Mouse (Mus musculus) lung, embryonic 14.5 days (tissue): ENCODE measurements at regions not wholly inside any gene's neighbourhood (a gene's known extent, or its start where the extent isn't known, plus 50 kb on each side); places are given as distances from the start of the nearest gene placed in this dataset.

Source experiments
- ATAC-seq: fragments of 200-750 bp; cut with Nextera tagmentation; 2 replicates; pipeline ENCODE4 v1.8.0; 2017; ENCODE audit warnings: mild to moderate bottlenecking, moderate TSS enrichment, moderate library complexity; ENCODE audit not compliant: insufficient read depth
- DNase-seq: peaks from one replicate; pipeline ENCODE4 v3.0.0-alpha.2; 2015
- H3K27ac ChIP-seq: fragments of 300-500 bp; sonication (generic); 2 replicates; pipeline ENCODE4 v1.5.1; 2014; ENCODE audit warnings: low read depth, mild to moderate bottlenecking, moderate library complexity
- H3K27me3 ChIP-seq: fragments of 300-500 bp; sonication (generic); 2 replicates; pipeline ENCODE4 v1.6.1; 2014; ENCODE audit warnings: low read length, control low read depth; ENCODE audit not compliant: insufficient read depth
- H3K36me3 ChIP-seq: fragments of 300-500 bp; sonication (generic); 2 replicates; pipeline ENCODE4 v1.6.1; 2014; ENCODE audit warnings: control low read depth; ENCODE audit not compliant: insufficient read depth
- H3K4me1 ChIP-seq: fragments of 300-500 bp; sonication (generic); 2 replicates; pipeline ENCODE4 v1.6.1; 2014; ENCODE audit warnings: antibody characterized with exemption, control low read depth; ENCODE audit not compliant: insufficient read depth
- H3K4me2 ChIP-seq: fragments of 300-500 bp; sonication (generic); 2 replicates; pipeline ENCODE4 v1.6.1; 2014; ENCODE audit warnings: mild to moderate bottlenecking
- H3K4me3 ChIP-seq: fragments of 300-500 bp; sonication (generic); 2 replicates; pipeline ENCODE4 v1.5.1; 2014; ENCODE audit warnings: low read depth, low read length
- H3K9ac ChIP-seq: fragments of 300-500 bp; sonication (generic); 2 replicates; pipeline ENCODE4 v1.6.1; 2014
- H3K9me3 ChIP-seq: fragments of 300-500 bp; sonication (generic); 2 replicates; pipeline ENCODE4 v1.6.1; 2016; ENCODE audit warnings: low read depth, low read length, control low read depth
- CTCF ChIP-seq: IDR thresholded peaks from 2 replicates; pipeline ENCODE4 v1.5.1; 2016; ENCODE audit warnings: antibody characterized with exemption, low read depth
- WGBS: fragments of 180-500 bp; shearing (Covaris S2); extraction: QIAGEN DNeasy Blood & Tissue Kit; methylation state at CpG from one replicate; pipeline ENCODE4 v1.1.7; 2014; 5-methylcytosine and 5-hydroxymethylcytosine counted together

DNA sequence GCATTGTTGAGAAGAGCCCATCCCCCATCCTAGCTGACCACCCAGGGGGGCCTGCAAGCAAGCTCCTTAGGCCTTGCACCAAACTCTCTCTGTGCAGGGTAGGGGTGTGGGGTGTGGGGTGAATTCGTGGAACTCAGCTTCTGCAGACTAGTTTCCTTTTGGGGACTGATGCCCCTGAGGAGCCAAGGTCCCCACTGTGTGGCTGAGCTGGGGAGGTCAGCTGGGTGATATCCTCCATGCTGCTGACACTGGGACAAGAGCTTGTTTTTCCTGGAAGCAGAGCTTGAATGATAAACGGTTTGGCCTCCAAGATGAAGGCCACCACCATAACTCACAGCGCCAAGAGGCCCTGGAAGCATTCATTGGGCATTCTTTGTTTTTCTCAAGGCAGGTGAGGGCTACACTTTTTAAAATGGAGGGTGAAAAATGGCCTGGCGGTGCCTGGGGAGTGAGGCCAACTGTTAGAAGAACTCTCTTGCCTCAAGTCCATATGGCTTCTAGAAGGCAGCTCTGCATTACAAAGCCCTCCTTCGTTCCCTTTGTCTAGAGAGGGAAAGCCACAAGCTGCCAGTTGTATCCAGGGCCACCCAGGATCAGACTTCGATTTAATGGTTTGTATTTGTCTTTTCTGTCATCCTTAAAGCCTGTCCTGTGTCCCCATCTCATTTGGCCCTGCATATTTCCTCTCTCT, 98.8 kb downstream of the Tle3 start:
- H3K9me3 ChIP-seq, result no peaks in the 10 kb centered on the region
- no peaks in the 10 kb centered on the region for H3K36me3 ChIP-seq
- DNase-seq, result no peak
- no peaks in the 10 kb centered on the region for H3K27me3 ChIP-seq
- no peaks in the 10 kb centered on the region for H3K4me1 ChIP-seq
- WGBS, result 45% methylated on average over 6 of the region's 6 CpGs
- H3K4me2 ChIP-seq, result no peak overlapping the region
- H3K9ac ChIP-seq, result no peak overlapping the region
- no peak for TF ChIP-seq CTCF
- ATAC-seq, result no peak
- no peak overlapping the region for H3K4me3 ChIP-seq
- no peak overlapping the region for H3K27ac ChIP-seq

DNA sequence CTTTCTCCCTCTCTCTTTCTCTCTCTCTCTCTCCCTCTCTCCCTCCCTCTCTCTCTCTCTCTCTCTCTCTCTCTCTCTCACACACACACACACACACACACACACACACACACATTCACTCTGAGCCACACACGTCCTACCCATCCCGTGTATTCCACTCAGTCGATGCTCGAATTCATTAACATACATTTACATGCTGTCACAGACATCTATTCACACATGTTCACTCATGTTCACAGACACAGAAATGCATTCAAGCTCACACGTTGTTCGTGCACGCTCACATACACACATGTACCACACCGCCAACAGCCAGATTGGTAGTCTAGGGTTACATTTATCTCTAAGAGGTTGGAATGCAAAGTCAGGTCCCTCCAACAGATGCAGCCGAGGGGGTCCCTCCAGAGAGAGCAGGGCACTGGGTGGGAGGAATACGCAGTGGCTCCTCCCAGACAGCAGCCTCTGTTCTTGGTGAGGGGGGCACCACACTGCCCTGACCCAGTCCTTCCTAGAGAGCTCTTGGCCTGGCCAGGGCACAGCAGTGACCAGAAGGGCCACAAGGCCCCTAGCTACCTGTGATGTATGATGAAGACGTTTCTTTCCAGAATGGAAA, 96.8 kb downstream of the Tle3 start:
- Histone ChIP-seq H3K9ac (no peak overlapping the region), H3K9me3 (no peaks in the 10 kb centered on the region; the same call in 1 of the 2 replicates), H3K4me2 (no peak overlapping the region), H3K4me1 (no peaks in the 10 kb centered on the region), H3K27me3 (no peaks in the 10 kb centered on the region), H3K36me3 (no peaks in the 10 kb centered on the region), H3K4me3 (no peak overlapping the region), H3K27ac (no peak overlapping the region)
- DNase-seq, result no peak
- ATAC-seq, result no peak
- WGBS, result 41% methylated on average over 11 of the region's 11 CpGs
- TF ChIP-seq CTCF, result no peak

DNA sequence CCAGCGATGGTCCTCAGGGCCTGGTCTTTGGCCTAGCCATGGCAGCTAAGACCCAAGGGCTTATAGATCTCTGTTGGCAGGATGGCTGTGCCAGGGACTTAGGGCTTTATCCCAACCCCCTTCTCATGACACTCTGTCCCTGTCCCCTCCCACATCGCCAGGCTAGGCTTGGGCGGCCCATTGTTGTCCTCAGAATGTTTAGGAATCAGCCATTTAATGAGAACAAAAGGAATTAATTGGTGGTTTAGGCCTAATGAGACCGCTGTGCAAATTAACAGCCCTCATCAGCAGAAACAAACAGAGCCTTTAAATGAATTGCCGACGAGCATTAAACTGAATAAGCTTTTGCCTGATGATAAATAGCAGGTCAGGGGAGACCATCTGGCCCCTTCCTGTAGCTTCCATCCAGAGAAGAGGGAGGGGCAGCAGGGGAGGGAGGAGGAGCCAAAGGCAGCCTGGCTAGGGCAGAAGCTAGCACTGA, 96.2 kb downstream of the Tle3 start:
- Histone ChIP-seq H3K4me1 (no peaks in the 10 kb centered on the region), H3K36me3 (no peaks in the 10 kb centered on the region), H3K9me3 (no peaks in the 10 kb centered on the region; the same call in 1 of the 2 replicates), H3K4me2 (no peak overlapping the region), H3K27me3 (no peaks in the 10 kb centered on the region), H3K4me3 (no peak overlapping the region), H3K9ac (no peak overlapping the region), H3K27ac (no peak overlapping the region)
- DNase-seq, result peak; percentile 55
- 35% methylated on average over 6 of the region's 6 CpGs for WGBS
- ATAC-seq, result peak; percentile 60; the same call in 1 of the 2 replicates
- no peak for TF ChIP-seq CTCF
